Mouse (Mus musculus) thymus, postnatal 10 days (tissue): ENCODE results near the gene Ankrd2.

Experiments
- DNase-seq, 2 experiments: peaks; one replicate each; pipeline ENCODE4 v3.0.0; 2021; ENCODE audit warnings: low spot score in 2 of 2

Gene Ankrd2

GRCm38 (mm10) chr19:42015001-42015400 lies 20.8 kb upstream of the Ankrd2 start:
- DNase-seq, result no peak

GRCm38 (mm10) chr19:42016251-42016650 lies 19.5 kb upstream of the Ankrd2 start:
- DNase-seq, result no peak

GRCm38 (mm10) chr19:42016840-42017239 lies 19.0 kb upstream of the Ankrd2 start:
- DNase-seq, result no peak

GRCm38 (mm10) chr19:42017399-42018247 lies 18.2 kb upstream of the Ankrd2 start:
- DNase-seq, result no peak

- DNase-seq, result peak in 1 of 2 experiments; percentile 32
These were observed 16.7 kb upstream of the Ankrd2 start for GRCm38 (mm10) chr19:42019011-42019522.

- DNase-seq, result no peak
These were observed 13.9 kb upstream of the Ankrd2 start for GRCm38 (mm10) chr19:42021681-42022541.

- no peak for DNase-seq
These were observed 13.3 kb upstream of the Ankrd2 start for GRCm38 (mm10) chr19:42022542-42022848.

GRCm38 (mm10) chr19:42026158-42026557 lies 9.6 kb upstream of the Ankrd2 start:
- DNase-seq, result peak; percentile 53 to 74

- no peak for DNase-seq
These were observed 4.7 kb upstream of the Ankrd2 start for GRCm38 (mm10) chr19:42031112-42031511.

- DNase-seq, result no peak
These were observed 2.2 kb upstream of the Ankrd2 start for GRCm38 (mm10) chr19:42033611-42034010.

- DNase-seq, result no peak
These were observed 1.5 kb upstream of the Ankrd2 start for GRCm38 (mm10) chr19:42034146-42034775.

GRCm38 (mm10) chr19:42034881-42035455 lies 832 bp upstream of the Ankrd2 start:
- DNase-seq, result no peak

GRCm38 (mm10) chr19:42036357-42036756 lies 557 bp downstream of the Ankrd2 start:
- no peak for DNase-seq

GRCm38 (mm10) chr19:42037167-42037702 lies 1.4 kb downstream of the Ankrd2 start:
- DNase-seq, result no peak

GRCm38 (mm10) chr19:42038310-42038709 lies 2.5 kb downstream of the Ankrd2 start:
- no peak for DNase-seq

- DNase-seq, result no peak
These were observed 8.2 kb downstream of the Ankrd2 start for GRCm38 (mm10) chr19:42043988-42044387.

- peak; percentile 52 to 65 for DNase-seq
These were observed 9.7 kb downstream of the Ankrd2 start, which contains the start of gene Hoga1 for GRCm38 (mm10) chr19:42045269-42046102. Gene Hoga1 (plus strand): TSS chr19:42045610.

- DNase-seq, result no peak
These were observed 14.5 kb downstream of the Ankrd2 start for GRCm38 (mm10) chr19:42050251-42050650.

GRCm38 (mm10) chr19:42051351-42051750 lies 15.6 kb downstream of the Ankrd2 start:
- no peak for DNase-seq

- DNase-seq, result no peak
These were observed 16.1 kb downstream of the Ankrd2 start, which contains the start of gene 4933411K16Rik for GRCm38 (mm10) chr19:42051948-42052347. Gene 4933411K16Rik (plus strand): TSS chr19:42052248.
